ENCODE assay signal across 8 mouse cellular contexts in the genomic region with DNA sequence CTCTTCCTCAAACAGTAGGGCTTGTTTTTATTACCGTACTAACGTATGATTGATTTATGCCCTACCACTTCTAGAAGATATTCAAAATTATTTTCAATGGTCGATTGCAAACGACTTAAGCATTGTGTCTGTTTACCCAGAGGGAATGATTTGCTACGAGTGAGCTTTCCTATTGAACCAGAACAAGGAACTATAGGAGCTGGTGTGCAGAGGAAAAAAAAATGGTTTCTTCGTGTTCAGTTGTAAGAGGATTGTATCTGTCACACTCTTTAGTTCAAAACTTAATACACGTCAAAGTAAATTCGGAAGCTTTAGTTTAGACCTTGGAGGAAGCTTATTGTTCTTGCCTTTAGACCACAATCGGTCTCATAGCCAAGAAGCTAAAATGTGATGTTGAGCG. TPM values are rescaled to one million over a fixed set of nuclear protein-coding genes. Genes with fewer than 3 reads are reported as not detected.
A peak's percentile ranks its signal among the peaks of the same experiment; 100 is the strongest.
DNase-seq lines count a peak whose midpoint lies in the region; ATAC-seq and TF ChIP-seq lines count a peak whose summit lies in the region.

No protein-coding gene starts in this region.

- 25% methylated on average over 10 of the region's 10 CpGs for WGBS in heart, embryonic 11.5 days (ENCODE audit: insufficient replicate concordance)
- WGBS in heart, postnatal 0 days: 17% methylated on average over 10 of the region's 10 CpGs

- peaks cover 35% of the 10 kb centered on the region for H3K79me2 ChIP-seq in MEL (ENCODE audit: control insufficient read depth, insufficient read depth, low read length, poor library complexity)

- peak overlapping the region; percentile 88 for H3K4me3 ChIP-seq in heart, embryonic 11.5 days (ENCODE audit: low read depth, low read length)
- H3K4me3 ChIP-seq in MEL (ENCODE audit: control insufficient read depth in 1 of 2, insufficient read depth in 1 of 2, low read depth in 2 of 2, low read length in 2 of 2): peak overlapping the region; percentile 84 to 96
- H3K4me3 ChIP-seq in heart, postnatal 0 days (ENCODE audit: low read depth, low read length): peak overlapping the region; percentile 94
- peak overlapping the region; percentile 95 for H3K4me3 ChIP-seq in megakaryocyte, embryonic 14.5 days (replicated peaks)

- H3K27ac ChIP-seq in heart, embryonic 11.5 days (ENCODE audit: low read depth, low read length): peak overlapping the region; percentile 86; the same call in 1 of the 2 replicates
- peak overlapping the region; percentile 74 for H3K27ac ChIP-seq in MEL (ENCODE audit: control insufficient read depth, low read depth, low read length)
- peak overlapping the region; percentile 82 for H3K27ac ChIP-seq in heart, postnatal 0 days (ENCODE audit: low read depth)

- peaks cover 8% of the 10 kb centered on the region for H3K4me1 ChIP-seq in heart, embryonic 11.5 days (ENCODE audit: control insufficient read depth, insufficient read depth, low read length)
- peaks cover 0 to 4% of the 10 kb centered on the region in 2 experiments; a peak in 2 of 4 replicates for H3K4me1 ChIP-seq in MEL (ENCODE audit: control insufficient read depth in 1 of 2, insufficient read depth in 2 of 2, low read length in 2 of 2)
- peaks cover 23% of the 10 kb centered on the region for H3K4me1 ChIP-seq in heart, postnatal 0 days (ENCODE audit: control insufficient read depth, insufficient read depth)
- H3K4me1 ChIP-seq in megakaryocyte, embryonic 14.5 days: peaks cover 54% of the 10 kb centered on the region

- peak overlapping the region; percentile 88 for H3K4me2 ChIP-seq in heart, embryonic 11.5 days
- H3K4me2 ChIP-seq in heart, postnatal 0 days (ENCODE audit: low read depth, low read length): peak overlapping the region; percentile 69

- no peak for TF ChIP-seq EP300 in MEL (IDR thresholded peaks at IDR 0.05; ENCODE audit: low read depth in 1 of 2, low read length in 2 of 2)
- TF ChIP-seq EP300 in heart, postnatal 0 days (IDR thresholded peaks at IDR 0.05; ENCODE audit: low read depth): no peak

- no peaks in the 10 kb centered on the region for H3K27me3 ChIP-seq in heart, embryonic 11.5 days (ENCODE audit: control insufficient read depth, insufficient read depth, low read length)
- H3K27me3 ChIP-seq in MEL (ENCODE audit: control insufficient read depth in 1 of 2, insufficient read depth in 2 of 2, low read length in 2 of 2): no peaks in the 10 kb centered on the region
- no peaks in the 10 kb centered on the region for H3K27me3 ChIP-seq in heart, postnatal 0 days (ENCODE audit: control insufficient read depth, insufficient read depth, low read length)
- H3K27me3 ChIP-seq in megakaryocyte, embryonic 14.5 days (replicated peaks): no peaks in the 10 kb centered on the region

- TF ChIP-seq POLR2A in MEL (IDR thresholded peaks at IDR 0.05; ENCODE audit: control insufficient read depth in 1 of 2, insufficient read depth in 1 of 2, low read depth in 1 of 2, low read length in 2 of 2, poor library complexity in 1 of 2): no peak

- no peak for ATAC-seq in heart, embryonic 11.5 days (replicated peaks; ENCODE audit: insufficient number of reproducible peaks, low FRiP score, low TSS enrichment)
- ATAC-seq in heart, postnatal 0 days (ENCODE audit: insufficient read depth, low read depth): no peak

- H3K36me3 ChIP-seq in heart, embryonic 11.5 days (ENCODE audit: control insufficient read depth, insufficient read depth, low read length): no peaks in the 10 kb centered on the region
- H3K36me3 ChIP-seq in MEL (ENCODE audit: control insufficient read depth in 1 of 2, insufficient read depth in 2 of 2, low read length in 2 of 2): peaks cover 0 to 20% of the 10 kb centered on the region in 2 experiments; a peak in 2 of 4 replicates
- no peaks in the 10 kb centered on the region for H3K36me3 ChIP-seq in heart, postnatal 0 days (replicated peaks; ENCODE audit: control insufficient read depth, insufficient read depth, low read length)
- H3K36me3 ChIP-seq in megakaryocyte, embryonic 14.5 days (replicated peaks; ENCODE audit: low read length): peaks cover 11% of the 10 kb centered on the region

- no peak for DNase-seq in heart, adult 18-20 months
- DNase-seq in MEL (ENCODE audit: low read depth, low spot score): no peak
- DNase-seq in heart, postnatal 0 days (ENCODE audit: low spot score): peak; percentile 15
- DNase-seq in right cerebral cortex, postnatal 4 days: no peak
- no peak for DNase-seq in spleen, postnatal 36 days (ENCODE audit: low spot score in 2 of 2)
- no peak for DNase-seq in left cerebral cortex, adult 8-10 months (ENCODE audit: low spot score in 2 of 2)

- TF ChIP-seq RAD21 in MEL (IDR thresholded peaks at IDR 0.05; ENCODE audit: low read depth, low read length): no peak

- no peaks in the 10 kb centered on the region for H3K9me3 ChIP-seq in heart, embryonic 11.5 days (replicated peaks; ENCODE audit: control insufficient read depth, low read length)
- H3K9me3 ChIP-seq in MEL (replicated peaks; ENCODE audit: insufficient read depth, low read length): no peaks in the 10 kb centered on the region
- no peaks in the 10 kb centered on the region for H3K9me3 ChIP-seq in heart, postnatal 0 days (replicated peaks; ENCODE audit: control insufficient read depth, low read length)
- no peaks in the 10 kb centered on the region for H3K9me3 ChIP-seq in megakaryocyte, embryonic 14.5 days

- H3K9ac ChIP-seq in heart, embryonic 11.5 days (ENCODE audit: low read depth, low read length): peak overlapping the region; percentile 76
- H3K9ac ChIP-seq in MEL (ENCODE audit: control insufficient read depth, low read depth, low read length, poor library complexity, severe bottlenecking): peak overlapping the region; percentile 89
- H3K9ac ChIP-seq in heart, postnatal 0 days (replicated peaks; ENCODE audit: low read depth, low read length): peak overlapping the region; percentile 91

- TF ChIP-seq CTCF in MEL (IDR thresholded peaks at IDR 0.05 in 2 of 3, conservative IDR thresholded peaks at IDR 0.05 in 1 of 3; ENCODE audit: control insufficient read depth in 1 of 3, insufficient read depth in 1 of 3, low read depth in 2 of 3, low read length in 3 of 3, poor library complexity in 1 of 3, severe bottlenecking in 1 of 3): no peak
- TF ChIP-seq CTCF in heart, postnatal 0 days (IDR thresholded peaks at IDR 0.05; ENCODE audit: low read depth): no peak

TF ChIP-seq in MEL, 35 proteins besides CTCF, POLR2A, EP300 and RAD21:
- TF ChIP-seq SIN3A (IDR thresholded peaks at IDR 0.05; ENCODE audit: low read length) (peak; percentile 20; the same call in 1 of the 2 replicates), USF1 (IDR thresholded peaks at IDR 0.05; ENCODE audit: low read depth, low read length) (no peak), MXI1 (IDR thresholded peaks at IDR 0.05; ENCODE audit: low read depth, low read length) (peak; percentile 50; the same call in 1 of the 2 replicates), MYB (IDR thresholded peaks at IDR 0.05; ENCODE audit: low read depth, low read length) (no peak), ZNF384 (IDR thresholded peaks at IDR 0.05; ENCODE audit: low read depth, low read length) (peak; percentile 78)

RNA-seq across cellular contexts. Expression of a gene that starts 28.4 kb away (rescaled TPM):
- polyA plus RNA-seq in heart, embryonic 11.5 days (2014; fragmentation: Nextera tagmentation; extraction: Ambion mirVana): 11.5 and 22.6 TPM in 2 replicates
- total RNA-seq in heart, adult 18-20 months (2021): 10 to 100 TPM; 71.4 to 86.5 TPM
- total RNA-seq in MEL (2012; rRNA removed): 37.9 and 41.3 TPM in 2 replicates
- 10 to 100 TPM in 1 of 2 experiments, not detected in 1; 37.6 TPM for polyA plus RNA-seq in MEL (2012; ENCODE audit: insufficient read depth in 1 of 2, insufficient read length in 2 of 2, low read depth in 1 of 2, low replicate concordance in 2 of 2, missing spikeins in 1 of 2)
- total RNA-seq in heart, postnatal 0 days (2014; rRNA removed; ENCODE audit: low replicate concordance): 55.0 and 62.5 TPM in 2 replicates
- 42.4 and 42.9 TPM in 2 replicates for polyA plus RNA-seq in heart, postnatal 0 days (2015; fragmentation: Nextera tagmentation; extraction: Ambion mirVana)
- polyA plus RNA-seq in megakaryocyte, embryonic 14.5 days (2012; ENCODE audit: insufficient read depth, low replicate concordance): 6.0 and 11.7 TPM in 2 replicates
- total RNA-seq in left cerebral cortex, adult 8-10 months (2022): 10 to 100 TPM; 41.3 to 48.9 (median 44.7) TPM

RNA-seq across cellular contexts. Expression of a gene that starts 58.5 kb away (rescaled TPM):
- polyA plus RNA-seq in heart, embryonic 11.5 days (2014; fragmentation: Nextera tagmentation; extraction: Ambion mirVana): 0.20 TPM in 1 of 2 replicates, not detected in the other
- total RNA-seq in heart, adult 18-20 months (2021): under 1 TPM; 0.08 to 0.10 TPM
- total RNA-seq in MEL (2012; rRNA removed): not detected in 2 replicates
- polyA plus RNA-seq in MEL (2012; ENCODE audit: insufficient read depth in 1 of 2, insufficient read length in 2 of 2, low read depth in 1 of 2, low replicate concordance in 2 of 2, missing spikeins in 1 of 2): not detected
- total RNA-seq in heart, postnatal 0 days (2014; rRNA removed; ENCODE audit: low replicate concordance): not detected in 2 replicates
- polyA plus RNA-seq in heart, postnatal 0 days (2015; fragmentation: Nextera tagmentation; extraction: Ambion mirVana): 0.03 and 0.10 TPM in 2 replicates
- not detected in 2 replicates for polyA plus RNA-seq in megakaryocyte, embryonic 14.5 days (2012; ENCODE audit: insufficient read depth, low replicate concordance)
- total RNA-seq in left cerebral cortex, adult 8-10 months (2022): 10 to 100 TPM; 65.9 to 70.9 (median 70.2) TPM

Comparison
In these comparisons a context has a peak if more than half of its experiments do, and no peak if none do; other contexts are left out.
1. RNA of a gene that starts 58.5 kb away (total RNA-seq): 65.9 to 70.9 TPM in left cerebral cortex, adult 8-10 months; 0.08 to 0.10 TPM in heart, adult 18-20 months, not detected in MEL and not detected in heart, postnatal 0 days; every median in the first group is over 10 times any median in the second.
2. Peak in every context shown above with its lines, with median percentiles within 50 percentile points of each other: H3K27ac ChIP-seq, H3K4me3 ChIP-seq and H3K9ac ChIP-seq.